Mouse (Mus musculus): ENCODE measurements at regions not wholly inside any gene's neighbourhood (a gene's known extent, or its start where the extent isn't known, plus 50 kb on each side); places are given as distances from the start of the nearest gene placed in this dataset.

DNA sequence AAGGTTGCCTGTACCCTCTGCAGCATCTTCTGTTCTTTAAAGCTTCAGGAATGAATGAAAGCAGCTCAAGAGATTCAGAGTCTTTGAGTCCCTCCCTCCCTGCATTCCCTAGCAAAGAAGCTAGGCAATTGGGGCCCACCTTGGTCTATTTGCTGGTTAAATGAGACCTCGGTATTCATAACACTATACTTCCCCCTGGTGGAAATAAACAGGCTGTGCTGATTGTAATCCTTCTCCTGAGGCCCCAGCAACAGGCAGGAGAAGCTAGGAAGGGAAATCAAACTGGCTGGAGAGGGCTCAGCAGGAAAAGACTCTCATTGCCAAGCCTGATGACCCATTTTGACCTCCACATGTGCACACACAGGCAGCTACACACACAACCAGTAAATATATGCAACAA is 137.1 kb downstream of the Sh3bp4 start:
- DNase-seq: peak in 1 of 2 experiments; percentile 44
- intact Hi-C loops (cut with DNase I): loop anchor here (5.0 kb wide), 1 partner anchor 780 kb away; no protein-coding TSS in a partner anchor

DNA sequence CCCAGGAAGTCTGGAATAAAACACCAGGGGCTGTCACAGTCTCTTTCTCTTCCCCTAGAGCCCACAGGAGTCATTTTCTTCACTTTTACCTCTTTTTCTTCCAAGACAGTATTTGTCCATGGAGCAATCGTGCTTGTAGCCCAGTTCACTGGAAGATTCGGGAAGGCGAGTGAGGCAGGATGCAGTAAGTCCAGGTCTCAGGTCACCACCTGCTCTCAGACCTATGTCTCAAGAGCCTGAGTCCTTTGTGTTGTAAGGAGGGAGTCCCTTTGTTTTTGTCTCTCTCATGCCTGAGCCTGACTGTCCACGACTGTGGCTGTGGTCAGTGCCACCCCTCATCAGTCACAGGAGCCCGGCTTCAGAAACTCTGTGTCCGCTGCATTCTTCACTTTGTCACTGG is 140.9 kb downstream of the Sh3bp4 start:
- no peak for DNase-seq
- intact Hi-C loops (cut with DNase I): no loop called here

DNA sequence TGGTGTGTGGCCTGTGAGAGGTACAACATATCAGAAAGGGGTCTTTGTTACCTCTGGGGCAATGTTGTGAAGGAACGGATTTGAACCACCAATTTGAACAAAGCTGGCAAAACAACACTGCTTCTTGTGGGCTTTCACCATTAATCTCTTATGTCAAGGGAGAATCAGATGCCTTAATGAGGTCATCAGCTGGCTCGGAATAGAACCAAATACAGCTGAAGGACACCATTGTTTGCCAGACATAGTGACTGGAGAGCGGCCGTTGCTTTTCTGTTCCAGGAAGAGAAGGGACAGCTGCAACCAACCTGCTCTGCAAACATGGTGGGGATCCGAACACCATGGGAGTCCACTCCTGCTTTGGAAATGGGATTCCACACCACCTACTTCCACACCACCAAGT is 158.2 kb downstream of the Sh3bp4 start:
- peak; percentile 24 to 34 for DNase-seq
- intact Hi-C loops (cut with DNase I): no loop called here

DNA sequence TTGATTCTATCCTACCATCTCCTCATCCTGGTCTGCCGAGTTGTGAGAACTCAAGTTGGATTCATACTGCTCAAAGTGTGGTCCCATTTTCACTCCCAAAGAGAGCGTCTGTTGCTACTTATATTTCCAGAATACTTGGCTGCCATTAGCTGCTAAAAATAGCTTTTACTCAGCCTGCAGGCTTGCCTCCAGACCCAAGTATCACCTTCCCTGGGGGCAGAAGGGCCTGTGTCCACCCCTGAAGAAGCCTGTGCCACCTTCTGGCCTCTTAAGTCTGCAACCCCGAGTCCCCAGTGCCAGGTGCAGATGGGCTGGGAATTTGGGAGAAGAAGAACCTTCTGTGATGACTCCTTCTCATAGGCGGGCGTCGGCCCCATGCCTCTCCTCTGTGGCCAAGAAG is 161.5 kb downstream of the Sh3bp4 start:
- no peak for DNase-seq
- intact Hi-C loops (cut with DNase I): loop anchor here (10.0 kb wide), 1 partner anchor 703 kb away; the partner anchor contains the start of gene Gbx2

DNA sequence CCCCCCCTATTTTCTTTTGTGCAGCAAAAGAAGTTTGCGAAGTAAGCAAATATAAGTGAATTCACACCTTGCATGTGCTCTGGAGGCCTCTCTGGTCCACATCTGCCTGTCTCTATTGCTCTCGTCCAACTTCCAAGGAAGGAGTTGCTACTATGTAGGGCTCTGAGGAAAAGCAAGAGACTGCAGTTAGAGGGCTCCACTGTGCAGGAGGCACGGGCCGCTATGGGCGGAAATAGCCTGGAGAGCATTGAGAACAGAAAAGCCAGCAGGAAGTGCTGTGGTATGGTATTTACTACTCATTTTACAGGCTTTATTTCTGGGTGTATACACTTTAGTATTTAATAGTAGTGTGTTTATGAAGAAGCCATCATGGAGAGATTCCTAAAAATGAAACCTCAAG is 162.2 kb downstream of the Sh3bp4 start:
- intact Hi-C loops (cut with DNase I): loop anchor here (10.0 kb wide), 1 partner anchor 702 kb away; the partner anchor contains the start of gene Gbx2
- no peak for DNase-seq

DNA sequence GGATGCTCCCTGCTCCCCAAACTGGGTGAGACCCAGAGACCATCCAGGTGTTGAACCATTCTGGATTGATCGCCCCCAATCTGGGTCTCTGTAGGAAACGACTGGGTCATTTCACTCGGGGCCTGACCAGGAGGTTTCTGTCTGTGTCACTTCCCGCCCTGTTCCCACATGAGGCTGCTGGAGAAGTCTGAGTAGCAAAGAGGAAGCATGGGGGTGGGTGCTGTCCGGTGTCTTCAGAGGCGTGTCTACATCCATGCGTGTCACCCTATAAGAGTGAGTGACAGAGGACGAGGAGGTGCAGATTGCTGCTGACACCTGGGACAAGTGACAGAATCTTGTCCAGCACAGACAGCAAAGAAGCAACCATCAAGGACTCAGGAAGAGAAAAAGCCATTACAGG is 164.7 kb downstream of the Sh3bp4 start:
- intact Hi-C loops (cut with DNase I): loop anchor here (1.0 to 10.0 kb wide), 6 partner anchors 107 to 700 kb away; partner anchors contain the start of gene Gbx2
- peak in 1 of 2 experiments; percentile 14 for DNase-seq

DNA sequence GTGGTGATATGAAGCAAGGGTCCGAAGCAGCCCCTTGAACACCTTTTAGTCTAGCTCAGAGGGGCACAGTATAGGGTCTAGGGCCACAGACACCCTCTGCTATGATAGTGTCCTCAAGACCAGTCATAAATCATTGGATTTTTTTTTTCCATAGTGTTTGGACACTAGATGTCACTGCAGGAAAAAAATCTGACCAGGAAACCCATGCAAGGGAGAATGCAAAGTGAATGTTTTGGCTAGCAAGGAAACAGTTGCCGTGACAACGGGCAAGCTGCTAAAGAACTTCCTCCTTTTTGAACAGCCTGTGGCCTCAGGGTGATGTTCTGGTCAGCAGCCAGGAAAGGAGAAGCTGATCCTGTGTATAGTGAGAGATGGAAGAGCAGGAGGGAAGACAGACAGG is 165.1 kb downstream of the Sh3bp4 start:
- intact Hi-C loops (cut with DNase I): loop anchor here (1.0 to 10.0 kb wide), 6 partner anchors 107 to 700 kb away; partner anchors contain the start of gene Gbx2

DNA sequence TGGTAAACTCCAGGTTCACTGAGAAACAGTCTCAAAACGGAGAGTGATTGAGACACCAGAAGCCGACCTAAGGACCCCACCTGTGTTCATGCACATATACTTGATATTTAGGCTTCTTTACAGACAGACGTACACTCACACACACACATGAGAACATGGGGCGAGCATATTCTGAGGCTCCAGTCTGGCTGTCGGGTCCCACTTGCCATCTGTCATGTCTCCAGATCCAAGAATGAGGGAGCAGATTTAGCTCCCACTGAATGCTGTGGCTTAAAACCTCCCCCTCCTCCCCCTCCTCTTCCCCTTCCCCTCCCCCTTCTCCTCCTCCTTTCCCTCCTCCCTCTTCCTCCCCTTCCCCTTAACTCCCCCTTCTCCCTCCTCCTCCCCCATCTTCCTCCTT is 167.5 kb downstream of the Sh3bp4 start:
- intact Hi-C loops (cut with DNase I): loop anchor here (5.0 to 10.0 kb wide), 3 partner anchors 105 to 697 kb away; partner anchors contain the start of gene Gbx2
- no peak for DNase-seq

More for the DNA sequence above, 165.1 kb downstream of the Sh3bp4 start:
- peak; percentile 79 to 85 for DNase-seq

DNA sequence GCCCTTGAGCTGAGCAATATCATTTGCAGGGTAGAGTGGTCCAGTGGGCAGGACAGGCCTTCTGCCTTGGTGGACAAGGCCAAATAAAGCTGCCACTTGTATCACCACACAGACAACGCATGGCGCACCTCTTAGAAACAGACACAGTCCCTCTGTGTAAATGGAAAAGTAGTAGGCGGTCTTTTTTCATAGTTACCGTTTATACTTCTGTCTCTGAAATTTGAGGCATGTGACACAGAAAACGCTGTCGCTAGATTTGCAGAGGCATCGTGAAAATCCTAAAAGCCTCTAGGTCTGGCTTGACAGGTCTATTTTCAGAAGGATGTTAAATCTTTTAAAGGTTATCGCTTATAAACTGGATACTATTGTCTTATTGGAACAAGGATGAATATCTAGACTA is 174.4 kb downstream of the Sh3bp4 start:
- DNase-seq: no peak
- intact Hi-C loops (cut with DNase I): no loop called here

DNA sequence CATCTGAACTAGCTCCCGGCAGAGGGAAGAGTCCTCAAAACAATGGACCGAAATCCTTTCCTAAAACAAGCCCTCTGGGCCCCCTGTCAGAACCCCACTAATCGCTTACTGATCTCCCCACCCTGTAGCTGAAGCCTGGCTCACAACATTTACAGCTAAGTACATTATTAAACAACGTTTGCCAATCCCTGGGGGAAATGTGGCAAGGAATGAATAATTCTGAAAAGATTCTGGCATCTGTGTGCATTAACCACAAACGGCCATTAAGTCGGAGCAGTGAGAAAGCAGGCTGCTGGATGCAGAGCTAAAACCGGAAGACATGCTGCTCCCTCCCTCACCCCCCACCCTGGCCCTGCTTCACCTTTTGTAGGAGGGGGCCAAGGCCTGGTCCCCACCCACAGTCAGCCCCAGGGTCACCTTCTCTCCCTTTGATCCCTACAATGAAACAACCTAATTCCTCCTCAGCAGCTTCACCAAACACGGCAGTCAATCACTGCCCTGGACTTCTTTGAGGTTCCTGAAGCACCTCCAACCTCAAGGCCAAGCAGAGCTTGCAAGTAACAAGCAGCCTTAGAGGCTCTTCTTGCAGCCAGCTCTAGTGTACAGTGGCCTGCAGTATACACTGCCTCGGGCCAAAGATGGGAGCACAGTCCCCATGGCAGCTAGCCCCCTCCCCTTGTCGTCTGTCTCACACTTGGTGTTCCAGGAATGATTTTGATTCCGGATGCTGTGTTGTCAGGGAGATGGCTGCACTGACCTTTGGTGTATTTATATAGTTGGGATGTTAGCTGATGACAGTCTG is 175.2 kb downstream of the Sh3bp4 start:
- no peak for DNase-seq
- intact Hi-C loops (cut with DNase I): no loop called here

DNA sequence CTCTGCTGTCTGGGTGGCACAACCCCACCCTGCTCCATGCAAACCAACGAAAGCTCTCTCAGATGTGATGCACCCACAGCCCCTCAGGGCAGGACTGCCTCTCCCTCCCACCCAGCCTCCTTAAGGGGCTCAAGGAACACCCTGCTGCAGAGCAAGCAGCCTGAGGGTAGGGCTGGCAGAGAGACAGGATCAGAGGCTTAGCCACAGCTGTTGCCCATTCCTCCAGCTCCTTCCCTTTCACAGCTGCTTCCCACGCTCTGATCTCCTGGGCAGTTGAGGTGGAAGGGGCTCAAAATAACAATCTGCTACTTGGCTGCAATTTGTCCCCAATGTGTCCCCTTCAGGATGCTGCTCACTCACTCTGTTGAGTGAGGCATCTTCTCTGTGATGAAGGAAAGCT is 181.5 kb downstream of the Sh3bp4 start:
- intact Hi-C loops (cut with DNase I): no loop called here

DNA sequence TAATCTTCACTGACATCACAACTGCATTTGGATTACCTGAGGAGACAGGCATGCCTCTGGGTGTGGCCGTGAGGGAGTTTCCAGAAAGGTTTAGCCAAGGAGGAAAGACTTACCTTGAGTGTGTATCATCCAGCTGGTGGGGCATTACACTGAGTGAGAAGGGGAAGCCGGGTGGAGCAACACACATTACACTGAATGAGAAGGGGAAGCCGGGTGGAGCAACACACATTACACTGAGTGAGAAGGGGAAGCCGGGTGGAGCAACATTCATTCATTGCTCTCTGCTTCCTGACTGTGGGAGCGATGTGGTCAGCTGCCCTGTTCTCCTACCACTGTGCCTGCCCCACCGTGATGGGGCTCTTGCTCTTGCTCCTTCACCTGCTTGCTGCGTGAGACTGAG is 182.3 kb downstream of the Sh3bp4 start:
- intact Hi-C loops (cut with DNase I): no loop called here
- no peak for DNase-seq

More for the DNA sequence above, 181.5 kb downstream of the Sh3bp4 start:
- no peak for DNase-seq

DNA sequence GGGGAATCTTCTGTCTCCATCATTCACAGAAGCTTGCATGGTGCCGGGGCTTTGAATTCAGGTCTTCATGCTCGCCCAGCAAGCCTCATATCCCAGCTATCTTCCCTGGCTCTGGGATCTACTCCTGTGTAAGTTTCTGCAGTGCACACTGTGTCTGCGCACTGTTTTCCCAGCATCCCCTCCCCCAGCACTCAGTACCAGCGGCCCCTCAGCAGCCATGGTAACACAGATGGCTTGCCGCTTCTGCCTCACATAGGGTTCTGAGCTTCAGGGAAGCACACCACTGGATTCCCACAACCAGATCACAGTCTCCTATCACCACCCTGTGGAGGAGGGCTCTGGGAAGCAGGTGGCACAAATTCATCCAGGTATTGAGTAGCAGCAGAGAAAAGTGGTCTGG is 187.7 kb downstream of the Sh3bp4 start:
- DNase-seq: no peak
- intact Hi-C loops (cut with DNase I): no loop called here

DNA sequence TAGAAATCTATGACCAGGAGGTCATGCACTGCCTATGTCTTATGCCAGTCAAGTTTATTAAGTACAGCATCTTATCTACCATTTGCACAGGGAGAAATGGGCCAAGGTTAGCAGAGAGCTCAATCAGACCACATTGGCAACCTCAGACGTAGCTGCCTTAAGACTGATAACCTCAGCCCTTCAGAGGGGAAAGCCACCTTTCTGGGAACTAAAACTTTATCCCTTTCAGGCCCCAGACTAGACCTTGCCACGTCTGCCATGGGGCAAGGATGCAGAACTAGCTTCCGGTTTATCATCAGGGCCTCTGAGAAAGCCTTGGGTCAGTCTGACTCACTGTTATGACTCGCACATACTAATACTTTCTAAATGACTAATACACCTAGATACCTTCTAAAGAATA is 188.8 kb upstream of the Agap1 start:
- intact Hi-C loops (cut with DNase I): no loop called here
- DNase-seq: no peak

DNA sequence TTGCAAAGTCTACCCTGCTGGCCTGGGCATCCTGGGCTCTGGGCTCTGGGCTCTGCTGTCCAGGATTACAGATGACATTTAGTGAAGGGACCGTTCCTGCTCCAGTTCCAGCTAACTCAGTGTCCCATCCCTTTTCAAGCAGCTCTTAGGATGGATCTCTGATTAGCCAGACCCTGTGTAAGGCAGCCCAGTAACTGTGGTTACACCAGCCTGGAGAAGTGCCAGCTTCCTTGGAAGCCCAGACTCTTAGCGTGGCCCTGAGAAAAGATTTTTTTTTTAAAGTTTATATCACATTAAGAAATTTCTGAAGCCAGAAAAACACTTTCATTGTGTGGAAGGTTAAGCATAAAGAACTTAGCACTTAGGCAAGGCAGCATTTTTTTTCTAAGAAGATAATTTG is 185.8 kb upstream of the Agap1 start:
- intact Hi-C loops (cut with DNase I): no loop called here
- no peak for DNase-seq

DNA sequence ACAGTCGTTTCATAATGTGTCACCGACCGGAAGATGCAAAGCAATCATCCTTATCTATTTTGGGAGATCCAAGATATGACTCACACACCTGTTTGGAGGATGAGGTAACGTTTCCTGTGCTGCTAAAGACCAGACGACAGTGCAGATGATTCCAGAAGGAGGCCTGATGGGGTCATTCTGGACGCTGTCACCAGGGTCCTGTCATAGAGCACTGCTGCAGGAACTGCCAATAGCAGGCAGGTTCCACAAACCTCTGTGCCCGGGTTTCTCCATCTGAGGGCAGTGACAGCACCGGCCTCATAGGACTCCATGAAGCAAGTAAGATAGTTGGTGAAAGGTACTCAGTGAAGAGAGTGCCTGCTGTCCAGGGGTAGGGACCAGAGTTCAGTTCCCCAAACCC is 182.9 kb upstream of the Agap1 start:
- intact Hi-C loops (cut with DNase I): no loop called here
- DNase-seq: peak in 1 of 2 experiments; percentile 6

DNA sequence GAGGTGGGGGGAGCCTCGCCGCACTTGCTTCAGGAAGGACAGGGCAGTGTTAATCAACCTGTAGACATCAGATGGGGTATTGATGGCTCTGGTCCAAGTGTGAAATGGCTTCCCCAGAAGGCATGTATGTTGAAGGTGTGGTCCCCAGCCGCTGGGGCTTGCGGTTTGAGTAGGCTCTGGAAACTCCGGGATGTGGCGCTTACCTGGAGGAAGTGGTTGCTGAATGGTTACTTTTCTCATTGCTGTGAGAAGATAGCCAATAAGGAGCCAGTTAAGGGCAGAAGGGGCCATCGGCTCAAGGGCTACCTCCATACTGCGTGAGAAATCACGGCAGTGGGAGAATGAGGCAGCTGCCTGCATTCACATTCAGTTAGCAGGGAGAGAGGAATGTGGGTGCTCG is 181.6 kb upstream of the Agap1 start:
- no peak for DNase-seq
- intact Hi-C loops (cut with DNase I): no loop called here

DNA sequence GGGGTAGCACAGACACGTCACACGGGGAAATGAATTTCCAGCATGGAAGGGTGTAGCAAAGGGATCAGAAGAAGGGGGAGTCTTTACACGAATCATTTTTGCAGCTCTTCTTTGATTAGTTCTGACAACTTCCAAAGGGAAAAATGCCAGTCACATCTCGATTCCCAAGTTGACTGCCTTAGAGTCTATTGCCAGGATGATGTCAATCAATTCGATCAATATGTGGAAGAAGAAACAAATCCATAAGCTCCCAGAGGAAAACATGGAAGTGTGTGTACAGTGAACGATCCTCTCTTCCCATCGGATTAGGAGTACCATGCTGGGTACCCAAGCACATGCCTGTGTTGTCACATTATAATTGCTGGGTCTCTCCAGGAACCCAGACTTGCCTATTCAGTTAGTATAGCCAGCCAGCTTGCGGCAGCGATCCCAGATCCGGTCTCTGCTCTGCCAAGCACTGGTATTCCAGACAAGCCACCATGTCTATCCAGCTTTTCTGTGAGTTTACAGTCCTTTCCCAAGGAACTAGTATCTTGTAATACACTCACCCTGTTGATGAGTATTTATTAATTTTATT is 180.7 kb upstream of the Agap1 start:
- no peak for DNase-seq
- intact Hi-C loops (cut with DNase I): no loop called here

DNA sequence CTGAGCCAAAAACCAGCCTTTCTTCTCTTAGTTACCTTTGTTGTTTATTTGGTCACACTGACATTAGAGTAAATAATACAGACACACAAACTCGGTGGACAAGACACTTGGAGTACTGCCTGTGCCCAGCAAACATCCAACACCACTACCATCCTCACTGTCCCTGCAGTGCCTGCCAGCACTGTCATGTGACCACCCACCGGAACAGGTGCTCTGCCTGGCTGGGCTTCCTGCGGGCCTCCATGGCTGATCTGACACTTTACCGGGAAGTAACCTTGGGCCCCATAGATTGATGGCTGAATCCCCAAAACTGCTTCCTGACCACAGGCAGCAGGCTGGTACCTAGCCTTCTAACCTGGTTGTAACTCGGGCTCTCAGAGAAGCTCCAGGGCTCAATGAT is 175.2 kb upstream of the Agap1 start:
- intact Hi-C loops (cut with DNase I): no loop called here
- DNase-seq: no peak

DNA sequence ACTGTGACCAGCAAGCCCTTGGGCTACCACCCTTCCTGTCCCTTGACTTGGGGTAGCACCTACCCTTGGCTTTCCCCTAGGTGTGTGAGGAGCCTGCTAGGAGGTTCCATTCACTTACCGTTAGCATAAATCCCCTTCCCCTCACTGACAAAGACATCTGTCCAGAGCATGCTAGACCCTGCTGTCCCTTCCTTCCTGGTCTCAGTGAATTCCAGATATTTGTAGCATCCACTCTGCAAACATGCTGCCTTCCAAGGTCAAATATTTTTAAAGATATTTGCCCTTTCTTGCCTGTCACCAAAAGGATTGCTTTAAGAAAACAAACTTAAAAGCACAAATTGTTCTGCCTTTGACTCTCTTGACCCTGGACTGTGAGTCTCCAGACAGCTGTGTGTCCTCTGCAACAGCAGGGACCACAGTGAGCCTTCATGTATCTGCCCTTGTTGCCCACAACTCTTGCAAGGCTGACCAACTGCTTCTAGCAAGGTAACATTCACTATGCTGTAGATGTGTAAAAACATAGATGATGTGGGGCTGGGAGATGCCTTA is 173.4 kb upstream of the Agap1 start:
- no peak for DNase-seq
- intact Hi-C loops (cut with DNase I): no loop called here

DNA sequence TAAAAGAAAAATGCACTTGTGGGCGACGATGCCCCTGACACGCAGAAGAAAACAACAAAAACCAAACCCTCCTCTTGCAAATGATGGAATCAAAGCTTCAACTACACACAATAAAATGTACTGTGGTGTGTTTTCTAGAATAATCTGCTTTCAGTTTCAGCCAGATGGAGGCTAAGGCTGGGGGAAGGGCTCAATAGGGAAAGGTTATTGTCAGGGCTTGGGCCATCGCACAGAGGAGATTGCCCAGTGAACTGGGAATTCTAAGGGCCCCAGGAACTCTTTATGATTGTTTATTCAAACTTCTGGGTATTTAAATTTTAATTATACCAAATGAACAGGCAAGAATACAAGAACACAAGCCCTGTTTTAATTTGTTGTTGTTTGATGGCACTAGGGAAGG is 169.6 kb upstream of the Agap1 start:
- intact Hi-C loops (cut with DNase I): no loop called here

More for the DNA sequence above, 169.6 kb upstream of the Agap1 start:
- no peak for DNase-seq

Measured in heart, postnatal 10 days (tissue).